Mouse (Mus musculus) stomach, postnatal 0 days (tissue): ENCODE measurements at regions not wholly inside any gene's neighbourhood (a gene's known extent, or its start where the extent isn't known, plus 50 kb on each side); places are given as distances from the start of the nearest gene placed in this dataset.

ENCODE experiments used
- ATAC-seq: fragments of 200-750 bp; cut with Nextera tagmentation; 2 replicates; pipeline ENCODE4 v1.8.0; 2017; ENCODE audit not compliant: low FRiP score, low TSS enrichment
- DNase-seq: peaks from one replicate; pipeline ENCODE4 v3.0.0-alpha.2; 2016; ENCODE audit warnings: low spot score
- H3K27ac ChIP-seq: fragments of 300-500 bp; sonication (generic); replicated peaks from 2 replicates; pipeline ENCODE4 v1.5.1; 2014; ENCODE audit warnings: mild to moderate bottlenecking, control low read depth
- H3K27me3 ChIP-seq: fragments of 300-500 bp; sonication (generic); 2 replicates; pipeline ENCODE4 v1.6.1; 2014; ENCODE audit warnings: low read length; ENCODE audit not compliant: control insufficient read depth, insufficient read depth
- H3K36me3 ChIP-seq: fragments of 300-500 bp; sonication (generic); 2 replicates; pipeline ENCODE4 v1.6.1; 2014; ENCODE audit warnings: low read length, mixed read lengths; ENCODE audit not compliant: control insufficient read depth, insufficient read depth
- H3K4me1 ChIP-seq: fragments of 300-500 bp; sonication (generic); replicated peaks from 2 replicates; pipeline ENCODE4 v1.6.1; 2014; ENCODE audit warnings: antibody characterized with exemption; ENCODE audit not compliant: control insufficient read depth, insufficient read depth
- H3K4me2 ChIP-seq: fragments of 300-500 bp; sonication (generic); replicated peaks from 2 replicates; pipeline ENCODE4 v1.6.1; 2014; ENCODE audit warnings: low read depth, mild to moderate bottlenecking, control low read depth, moderate library complexity
- H3K4me3 ChIP-seq: fragments of 300-500 bp; sonication (generic); 2 replicates; pipeline ENCODE4 v1.5.1; 2014; ENCODE audit warnings: low read depth, low read length, control low read depth
- H3K9ac ChIP-seq: fragments of 300-500 bp; sonication (generic); 2 replicates; pipeline ENCODE4 v1.6.1; 2014; ENCODE audit warnings: mild to moderate bottlenecking, low read length, control low read depth, mixed read lengths
- H3K9me3 ChIP-seq: fragments of 300-500 bp; sonication (generic); 2 replicates; pipeline ENCODE4 v1.6.1; 2016; ENCODE audit warnings: low read length; ENCODE audit not compliant: control insufficient read depth
- CTCF ChIP-seq: IDR thresholded peaks from 2 replicates; pipeline ENCODE4 v1.5.1; 2016; ENCODE audit warnings: antibody characterized with exemption, low read depth, mild to moderate bottlenecking, moderate library complexity
- EP300 ChIP-seq: optimal IDR thresholded peaks from 2 replicates; pipeline ENCODE3; 2016; ENCODE audit warnings: antibody characterized with exemption
- WGBS: fragments of 180-500 bp; shearing (Covaris S2); extraction: QIAGEN DNeasy Blood & Tissue Kit; methylation state at CpG from one replicate; pipeline ENCODE4 v1.1.7; 2014; 5-methylcytosine and 5-hydroxymethylcytosine counted together

GRCm38 (mm10) chr13:34820423-34820822 is 54.7 kb upstream of the Prpf4b start:
- no peaks in the 10 kb centered on the region for H3K9me3 ChIP-seq
- no peak overlapping the region for H3K4me3 ChIP-seq
- WGBS: 57% methylated on average over 4 of the region's 4 CpGs
- H3K9ac ChIP-seq: no peak overlapping the region
- no peak for ATAC-seq
- no peaks in the 10 kb centered on the region; the same call in 1 of the 2 replicates for H3K27me3 ChIP-seq
- no peaks in the 10 kb centered on the region for H3K36me3 ChIP-seq
- no peak for TF ChIP-seq CTCF
- no peak for TF ChIP-seq EP300
- H3K4me1 ChIP-seq: no peaks in the 10 kb centered on the region
- DNase-seq: no peak
- H3K27ac ChIP-seq: no peak overlapping the region
- H3K4me2 ChIP-seq: no peak overlapping the region

GRCm38 (mm10) chr13:34821946-34822345 is 53.2 kb upstream of the Prpf4b start:
- Histone ChIP-seq H3K36me3 (no peaks in the 10 kb centered on the region), H3K9me3 (no peaks in the 10 kb centered on the region), H3K4me2 (no peak overlapping the region), H3K27ac (no peak overlapping the region), H3K4me1 (no peaks in the 10 kb centered on the region), H3K27me3 (no peaks in the 10 kb centered on the region; the same call in 1 of the 2 replicates), H3K9ac (no peak overlapping the region), H3K4me3 (no peak overlapping the region)
- no peak for TF ChIP-seq EP300
- DNase-seq (no peak), ATAC-seq (no peak)
- 93% methylated on average over 3 of the region's 3 CpGs for WGBS

- no peaks in the 10 kb centered on the region for H3K4me1 ChIP-seq
- ATAC-seq (no peak), DNase-seq (no peak)
- no peak overlapping the region for H3K9ac ChIP-seq
- no peaks in the 10 kb centered on the region; the same call in 1 of the 2 replicates for H3K27me3 ChIP-seq
- no peaks in the 10 kb centered on the region for H3K36me3 ChIP-seq
- no peak overlapping the region for H3K4me3 ChIP-seq
- no peak overlapping the region for H3K4me2 ChIP-seq
- TF ChIP-seq EP300: no peak
- TF ChIP-seq CTCF: no peak
- 64% methylated on average over 1 of the region's 1 CpGs for WGBS
- H3K9me3 ChIP-seq: no peaks in the 10 kb centered on the region
- H3K27ac ChIP-seq: no peak overlapping the region
These were observed 50.9 kb upstream of the Prpf4b start for GRCm38 (mm10) chr13:34824157-34824556.
